Mouse (Mus musculus): ENCODE measurements at regions not wholly inside any gene's neighbourhood (a gene's known extent, or its start where the extent isn't known, plus 50 kb on each side); places are given as distances from the start of the nearest gene placed in this dataset.

- in situ Hi-C loops (cut with MboI, MseI), result no loop called here
Measured at GRCm38 (mm10) chr16:70929651-70930050, 615.9 kb downstream of the Gbe1 start.

- in situ Hi-C loops (cut with MboI, MseI), result no loop called here
Measured at GRCm38 (mm10) chr16:70935959-70936358, 622.2 kb downstream of the Gbe1 start.

GRCm38 (mm10) chr16:70952937-70953336, 639.2 kb downstream of the Gbe1 start:
- in situ Hi-C loops (cut with MboI, MseI), result no loop called here

All from T-helper 1 cell (primary cell).